Mouse (Mus musculus) myocyte (in vitro differentiated cells): ENCODE data around the gene Rtn4rl1.

Source experiments
- CEBPB ChIP-seq: IDR thresholded peaks from 2 replicates; pipeline ENCODE4 v1.6.1; 2011; ENCODE audit warnings: mild to moderate bottlenecking, moderate library complexity; ENCODE audit not compliant: poor library complexity, insufficient read depth, severe bottlenecking
- E2F4 ChIP-seq: IDR thresholded peaks from one replicate; pipeline ENCODE4 v1.6.1; 2011; ENCODE audit warnings: mild to moderate bottlenecking, control low read depth, moderate library complexity; ENCODE audit not compliant: insufficient read depth
- MAX ChIP-seq: IDR thresholded peaks from one replicate; pipeline ENCODE4 v1.6.1; 2011; ENCODE audit warnings: low read depth, mild to moderate bottlenecking, control low read depth
- MYOD1 ChIP-seq, 3 experiments: IDR thresholded peaks; one replicate each; pipeline ENCODE4 v1.6.1; 2011; ENCODE audit warnings: control low read depth in 2 of 3, low read depth in 2 of 3, mild to moderate bottlenecking in 2 of 3, moderate library complexity in 1 of 3; ENCODE audit not compliant: insufficient read length in 2 of 3, control insufficient read depth in 1 of 3
- MYOG ChIP-seq, 3 experiments: IDR thresholded peaks; one replicate each; pipeline ENCODE4 v1.6.1; 2011; ENCODE audit warnings: control low read depth in 2 of 3, low read depth in 2 of 3, mild to moderate bottlenecking in 2 of 3; ENCODE audit not compliant: insufficient read length in 2 of 3, control insufficient read depth in 1 of 3, insufficient read depth in 1 of 3
- POLR2A ChIP-seq: IDR thresholded peaks from one replicate; pipeline ENCODE4 v1.6.1; 2011; ENCODE audit warnings: low read depth, mild to moderate bottlenecking, control low read depth, moderate library complexity; ENCODE audit not compliant: insufficient read length
- POLR2AphosphoS2 ChIP-seq: IDR thresholded peaks from one replicate; pipeline ENCODE4 v1.6.1; 2011; ENCODE audit warnings: low read depth, control low read depth; ENCODE audit not compliant: insufficient read length
- REST ChIP-seq: IDR thresholded peaks from one replicate; pipeline ENCODE4 v1.6.1; 2011; ENCODE audit warnings: mild to moderate bottlenecking, control low read depth, moderate library complexity; ENCODE audit not compliant: insufficient read depth, insufficient read length
- TCF12 ChIP-seq: IDR thresholded peaks from one replicate; pipeline ENCODE4 v1.6.1; 2011; ENCODE audit warnings: mild to moderate bottlenecking, control low read depth; ENCODE audit not compliant: poor library complexity, insufficient read depth, severe bottlenecking
- TCF3 ChIP-seq: IDR thresholded peaks from one replicate; pipeline ENCODE4 v1.6.1; 2011; ENCODE audit warnings: low read depth, control low read depth; ENCODE audit not compliant: insufficient read length
- USF1 ChIP-seq: IDR thresholded peaks from one replicate; pipeline ENCODE4 v1.6.1; 2011; ENCODE audit warnings: low read depth, mild to moderate bottlenecking, control low read depth, moderate library complexity

- TF ChIP-seq POLR2A: no peak
- no peak for TF ChIP-seq POLR2AphosphoS2
- no peak for TF ChIP-seq MYOD1 (IDR thresholded peaks at IDR 0.05; ENCODE audit: control insufficient read depth in 1 of 3, insufficient read length in 2 of 3, low read depth in 2 of 3)
- no peak for TF ChIP-seq TCF3
- TF ChIP-seq REST: no peak
- no peak for TF ChIP-seq USF1
- no peak for TF ChIP-seq MAX
- TF ChIP-seq E2F4: no peak
- TF ChIP-seq TCF12: no peak
- no peak for TF ChIP-seq CEBPB
- no peak for TF ChIP-seq MYOG (IDR thresholded peaks at IDR 0.05; ENCODE audit: control insufficient read depth in 1 of 3, insufficient read depth in 1 of 3, insufficient read length in 2 of 3, low read depth in 2 of 3)
These were observed 72.0 kb downstream of the Rtn4rl1 start for GRCm38 (mm10) chr11:75265545-75265944.
